Mouse (Mus musculus) frontal cortex, adult 2 months (tissue): ENCODE data around the gene Kif1a. TPM values are rescaled to one million over a fixed set of nuclear protein-coding genes. Genes with fewer than 3 reads are reported as not detected.

Source experiments
- DNase-seq, 2 experiments: peaks; one replicate each; pipeline ENCODE4 v3.0.0; 2022; ENCODE audit warnings: low spot score in 1 of 2; ENCODE audit errors: extremely low spot score in 1 of 2
- polyA plus RNA-seq: library from polyadenylated mRNA; depleted of rRNA; stranded (reverse); fragments of >200 nt; gene quantifications from 2 replicates; pipeline ENCODE4 v1.2.3, GENCODE M21; 2012; rRNA removed

The Kif1a gene
- polyA plus RNA-seq, result 305 and 323 TPM in 2 replicates

GRCm38 (mm10) chr1:93101571-93102061 lies at the start of gene Kif1a:
Gene Kif1a (minus strand): TSS chr1:93101951.
- peak; percentile 89 to 94 for DNase-seq

DNA sequence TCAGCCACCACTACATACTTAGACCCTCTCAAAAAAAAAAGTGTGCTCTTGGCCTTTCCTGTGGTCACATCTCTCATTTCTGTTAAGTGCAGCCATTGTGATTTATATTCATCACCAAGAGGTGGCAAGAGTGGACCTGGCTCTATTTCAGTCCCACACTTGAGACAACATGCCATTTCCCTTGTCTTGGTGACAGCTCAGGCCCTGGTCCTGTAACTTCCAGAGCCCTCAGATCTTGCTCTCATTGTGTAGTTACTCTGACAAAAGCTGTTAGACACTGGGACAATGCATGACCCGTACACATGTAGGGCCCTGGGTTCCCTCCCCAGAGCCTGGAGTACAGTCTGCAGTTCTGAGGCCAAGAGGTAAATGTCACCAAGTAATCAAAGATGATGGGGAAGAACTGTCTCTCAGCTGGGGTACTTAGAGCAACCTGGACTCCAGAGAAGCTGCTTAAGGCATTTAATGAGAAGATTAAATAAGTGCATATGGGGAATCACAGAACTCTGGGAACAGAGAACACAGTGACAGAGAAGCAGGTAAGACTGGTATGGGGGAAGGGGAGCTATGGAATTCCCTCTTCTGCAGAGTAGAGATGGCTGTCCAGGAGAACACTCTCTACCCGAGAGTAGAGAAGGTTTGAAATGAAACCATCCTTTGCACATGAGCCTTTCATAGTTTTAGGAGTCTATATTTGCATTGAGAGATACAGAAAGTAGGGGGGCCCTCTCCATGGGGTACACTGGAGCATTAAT lies 49.3 kb upstream of the Kif1a start:
- DNase-seq, result no peak

DNA sequence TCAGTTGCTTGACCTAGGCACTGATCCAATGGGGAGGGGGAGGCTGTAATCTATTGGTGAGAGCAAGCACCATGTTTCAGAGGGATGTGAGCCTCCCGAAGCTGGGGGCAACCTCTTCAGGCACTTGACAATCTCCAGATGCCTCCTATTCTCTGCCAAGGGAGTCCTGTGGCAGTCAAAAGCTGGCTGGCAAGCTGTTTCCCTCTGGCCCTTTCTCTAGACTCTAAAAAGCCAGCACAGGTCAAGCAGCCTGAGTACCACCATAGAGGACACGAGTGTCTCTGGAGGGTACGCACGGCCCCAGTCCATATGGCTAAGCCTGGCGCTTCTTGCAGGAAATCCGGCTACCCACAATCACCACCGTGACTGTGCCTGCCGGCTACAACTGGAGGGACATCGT lies 42.4 kb upstream of the Kif1a start:
- no peak for DNase-seq

GRCm38 (mm10) chr1:93142871-93143270 lies 41.1 kb upstream of the Kif1a start:
- DNase-seq, result no peak

- peak in 1 of 2 experiments; percentile 56 for DNase-seq
Measured at GRCm38 (mm10) chr1:93139713-93140112, 38.0 kb upstream of the Kif1a start.

DNA sequence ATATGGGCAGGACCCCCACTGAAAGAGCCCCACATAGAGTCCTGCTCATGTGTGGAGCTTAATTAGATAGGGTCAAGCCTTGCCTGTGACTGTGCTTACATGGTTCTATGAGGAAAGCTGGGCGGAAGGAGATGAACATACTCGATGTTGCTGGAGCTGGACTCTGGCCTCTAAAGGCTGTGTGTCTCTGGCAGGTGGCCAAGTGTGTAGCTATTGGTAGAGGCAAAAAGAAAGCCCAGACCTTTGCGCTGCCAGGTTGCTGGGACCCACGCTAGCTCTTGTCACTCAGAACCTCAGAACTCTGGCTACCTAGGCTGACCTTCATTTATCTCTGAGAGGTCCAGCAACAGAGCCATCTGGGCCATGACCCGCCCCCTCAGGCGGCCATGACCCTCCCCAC lies 36.8 kb upstream of the Kif1a start:
- DNase-seq, result no peak

DNA sequence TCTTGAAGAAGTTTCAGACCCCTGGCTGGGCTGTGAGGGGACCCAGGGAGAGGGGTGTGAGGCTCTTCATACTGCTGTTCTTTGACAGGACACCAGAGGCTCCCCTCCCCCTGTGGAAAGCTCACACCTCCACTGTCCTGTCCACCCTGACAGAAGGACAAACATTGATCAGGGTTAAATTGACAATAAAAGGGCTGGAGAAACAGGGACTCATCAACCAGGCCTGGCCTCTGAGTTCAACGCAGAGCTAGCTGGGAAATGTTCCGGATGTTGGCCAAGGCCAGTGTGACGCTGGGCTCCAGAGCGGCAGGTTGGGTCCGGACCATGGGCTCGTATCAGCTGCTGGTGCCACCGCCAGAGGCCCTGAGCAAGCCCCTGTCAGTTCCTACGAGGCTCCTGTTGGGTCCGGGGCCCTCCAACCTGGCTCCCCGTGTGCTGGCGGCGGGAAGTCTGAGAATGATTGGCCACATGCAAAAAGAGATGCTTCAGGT lies 33.3 kb upstream of the Kif1a start, which contains the start of gene Agxt:
TSS of gene Agxt (plus strand) at position 205 of the 491 bp plus-strand sequence.
- DNase-seq, result no peak

GRCm38 (mm10) chr1:93132676-93133075 lies 30.9 kb upstream of the Kif1a start:
- DNase-seq, result no peak

- DNase-seq, result no peak
Measured at GRCm38 (mm10) chr1:93130242-93130983, 28.7 kb upstream of the Kif1a start.

- peak; percentile 38 to 86 for DNase-seq
Measured at GRCm38 (mm10) chr1:93128710-93129349, 27.1 kb upstream of the Kif1a start.

DNA sequence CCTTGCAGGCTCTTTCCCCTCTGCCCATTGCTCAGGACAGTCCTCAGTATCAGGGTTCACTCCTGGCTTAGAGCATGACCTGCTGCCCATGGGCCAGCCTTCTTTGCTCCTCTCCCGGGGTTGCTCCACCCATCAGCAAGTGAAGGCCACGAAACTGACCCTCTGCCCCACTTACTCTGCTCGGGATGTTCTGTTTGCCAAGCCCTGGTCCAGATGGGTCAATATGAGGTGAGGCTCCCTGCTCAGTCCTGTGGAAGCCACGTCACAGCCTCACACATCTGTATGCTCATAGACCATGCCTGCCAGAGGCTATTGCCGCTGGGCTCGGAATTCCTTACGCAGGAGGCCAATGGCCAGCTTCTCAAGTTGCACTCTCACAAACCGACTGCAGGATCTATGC lies 26.5 kb upstream of the Kif1a start:
- no peak for DNase-seq

- no peak for DNase-seq
Measured at GRCm38 (mm10) chr1:93125256-93125655, 23.5 kb upstream of the Kif1a start.

- DNase-seq, result no peak
Measured at GRCm38 (mm10) chr1:93124066-93124465, 22.3 kb upstream of the Kif1a start.

- DNase-seq, result no peak
Measured at GRCm38 (mm10) chr1:93123179-93123854, 21.6 kb upstream of the Kif1a start.

- DNase-seq, result no peak
Measured at GRCm38 (mm10) chr1:93118816-93119215, 17.1 kb upstream of the Kif1a start.

DNA sequence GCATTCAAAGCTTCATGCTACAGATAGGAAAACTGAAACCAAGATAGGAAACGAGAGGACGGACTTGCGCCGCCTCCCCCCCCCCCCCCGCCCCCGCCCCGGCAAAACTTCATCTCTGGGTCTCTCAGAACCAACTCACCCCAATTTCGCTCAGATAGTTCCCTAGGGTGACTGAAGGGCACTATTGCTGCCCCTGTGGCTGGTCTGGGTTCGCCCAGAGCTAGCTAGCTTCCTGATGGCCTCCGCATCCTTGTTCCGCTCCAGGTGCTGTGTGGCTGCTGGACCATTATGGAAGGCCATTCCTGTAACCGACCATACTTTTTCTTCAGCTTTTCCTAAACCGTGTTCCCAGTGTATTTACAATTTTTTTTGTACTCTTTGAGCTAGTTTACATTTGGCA lies 13.7 kb upstream of the Kif1a start:
- DNase-seq, result no peak

- DNase-seq, result peak; percentile 76 to 87
Measured at GRCm38 (mm10) chr1:93114713-93115463, 13.1 kb upstream of the Kif1a start.

GRCm38 (mm10) chr1:93102700-93103099 lies 949 bp upstream of the Kif1a start:
- DNase-seq, result no peak

DNA sequence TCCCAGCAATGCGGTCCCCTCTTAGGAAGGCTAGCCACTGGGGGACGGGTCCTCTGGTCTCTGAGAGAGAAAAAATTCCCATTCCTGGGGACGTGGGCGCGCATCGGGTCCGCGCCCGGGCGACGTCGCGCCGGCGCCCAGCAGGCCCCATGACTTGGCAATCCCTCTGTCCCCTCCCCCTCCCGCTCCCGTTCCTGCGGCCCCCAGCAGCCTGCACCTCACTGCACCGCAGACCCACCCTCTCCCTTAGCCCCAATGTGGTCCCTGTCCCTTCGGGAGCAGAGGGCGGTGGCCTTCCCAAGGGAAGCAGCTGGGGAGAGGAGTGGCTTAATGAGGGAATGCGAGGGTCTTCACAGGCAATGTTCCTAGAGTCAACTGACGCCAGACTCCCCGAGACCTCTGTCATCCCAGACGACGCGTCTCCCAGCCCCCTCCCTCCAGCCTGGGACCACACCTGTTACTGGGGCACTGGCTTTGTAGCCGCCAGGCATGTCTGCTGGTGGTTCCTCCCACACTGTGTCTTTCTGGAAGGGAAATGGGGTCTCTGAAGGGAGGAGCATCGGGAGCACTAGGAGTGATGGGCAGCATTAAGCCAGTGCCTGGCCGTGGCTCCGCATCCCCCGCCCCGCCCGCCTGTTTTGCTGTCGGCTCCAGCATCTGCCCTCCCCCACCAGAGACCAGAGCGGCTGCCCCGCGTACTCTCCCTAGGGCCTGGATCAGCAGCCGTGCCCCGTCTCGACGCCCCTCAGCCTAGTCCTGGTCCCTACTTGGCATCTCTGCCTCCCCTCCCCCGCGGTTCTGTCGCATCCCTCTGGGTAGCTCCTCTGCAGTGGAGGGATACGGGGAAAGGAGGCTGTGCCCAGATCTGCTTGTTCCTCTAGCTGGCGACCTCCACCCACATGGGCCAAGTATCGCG lies 917 bp downstream of the Kif1a start:
- peak; percentile 57 to 73 for DNase-seq
